ENCODE assay signal across 17 mouse cellular contexts in genomic region chr16:52146976-52147696, GRCm38 (mm10).
DNase-seq lines count a peak whose midpoint lies in the region; ATAC-seq lines count a peak whose summit lies in the region.
"Had no signal": no experiment of that assay in that cellular context is flagged by ENCODE, and none has a peak within 500 bp of the region (broad histone marks: within the 10 kb centered on the region; RNA-seq: fewer than 3 reads in every experiment).

No protein-coding gene starts in this region.

- peaks cover 25% of the 10 kb centered on the region for H3K36me3 ChIP-seq in hindbrain, embryonic 13.5 days
- H3K36me3 ChIP-seq in hindbrain, embryonic 12.5 days: peaks cover 17% of the 10 kb centered on the region; the same call in 1 of the 2 replicates

- peaks cover 11% of the 10 kb centered on the region for H3K4me1 ChIP-seq in hindbrain, embryonic 13.5 days (replicated peaks)
- no peaks in the 10 kb centered on the region for H3K4me1 ChIP-seq in hindbrain, embryonic 12.5 days
- H3K4me1 ChIP-seq: embryonic facial prominence, embryonic 12.5 days; midbrain, embryonic 10.5 days had no signal

- H3K9ac ChIP-seq in hindbrain, embryonic 13.5 days: no peak overlapping the region
- H3K9ac ChIP-seq in hindbrain, embryonic 12.5 days: no peak overlapping the region
- H3K9ac ChIP-seq: embryonic facial prominence, embryonic 12.5 days; kidney, embryonic 15.5 days had no signal

- H3K4me3 ChIP-seq in hindbrain, embryonic 13.5 days: no peak overlapping the region
- no peak overlapping the region for H3K4me3 ChIP-seq in hindbrain, embryonic 12.5 days
- H3K4me3 ChIP-seq: embryonic facial prominence, embryonic 12.5 days; kidney, embryonic 15.5 days; midbrain, embryonic 10.5 days had no signal

- intact Hi-C loops in gastrocnemius, postnatal 36 days (cut with DNase I): no loop called here

- 0 out of 2 replicates have a peak overlapping the region, but pooled peaks have one; percentile 18 for H3K27ac ChIP-seq in hindbrain, embryonic 13.5 days
- H3K27ac ChIP-seq in hindbrain, embryonic 12.5 days: no peak overlapping the region
- H3K27ac ChIP-seq: embryonic facial prominence, embryonic 12.5 days; kidney, embryonic 15.5 days; midbrain, embryonic 10.5 days had no signal

- H3K4me2 ChIP-seq in hindbrain, embryonic 13.5 days: no peak overlapping the region
- H3K4me2 ChIP-seq in hindbrain, embryonic 12.5 days (replicated peaks): no peak overlapping the region
- H3K4me2 ChIP-seq: embryonic facial prominence, embryonic 12.5 days; kidney, embryonic 15.5 days had no signal

- ATAC-seq in hindbrain, embryonic 13.5 days (ENCODE audit: low FRiP score): no peak
- no peak for ATAC-seq in hindbrain, embryonic 12.5 days (ENCODE audit: low FRiP score)
- ATAC-seq in frontal cortex, adult (ENCODE audit: low TSS enrichment): no peak

- DNase-seq in CD8-positive naive resting alpha-beta T cell, adult 2 months (ENCODE audit: low read depth in 2 of 2, low spot score in 2 of 2): peak; percentile 50 to 53
- DNase-seq in induced T-regulatory cell, adult 2 months (ENCODE audit: low read depth): peak; percentile 85
- DNase-seq in spleen, postnatal 36 days (ENCODE audit: low spot score in 2 of 2): peak; percentile 80 to 83
- no peak for DNase-seq in gastrocnemius, postnatal 36 days
- no peak for DNase-seq in kidney, postnatal 36 days
- DNase-seq: adrenal gland, postnatal 14 days; cerebellum, adult 18-20 months; heart, adult 18-20 months; left cerebral cortex, postnatal 4 days; lung, adult 18-20 months; thymus, postnatal 36 days had no signal

- H3K9me3 ChIP-seq in hindbrain, embryonic 13.5 days: no peaks in the 10 kb centered on the region
- no peaks in the 10 kb centered on the region for H3K9me3 ChIP-seq in hindbrain, embryonic 12.5 days (replicated peaks)
- H3K9me3 ChIP-seq: embryonic facial prominence, embryonic 12.5 days; kidney, embryonic 15.5 days; midbrain, embryonic 10.5 days had no signal

- H3K27me3 ChIP-seq in hindbrain, embryonic 13.5 days: no peaks in the 10 kb centered on the region
- no peaks in the 10 kb centered on the region for H3K27me3 ChIP-seq in hindbrain, embryonic 12.5 days
- H3K27me3 ChIP-seq: embryonic facial prominence, embryonic 12.5 days; kidney, embryonic 15.5 days had no signal

- 79% methylated on average over 11 of the region's 11 CpGs for WGBS in hindbrain, embryonic 13.5 days
- WGBS in hindbrain, embryonic 12.5 days: 79% methylated on average over 11 of the region's 11 CpGs

Comparison
In these comparisons a context has a peak if more than half of its experiments do, and no peak if none do; other contexts are left out.
1. DNase-seq: peak in CD8-positive naive resting alpha-beta T cell, adult 2 months (2 of 2), induced T-regulatory cell, adult 2 months (single experiment) and spleen, postnatal 36 days (2 of 2); none in gastrocnemius, postnatal 36 days (0 of 2) and kidney, postnatal 36 days (0 of 2).